Mouse (Mus musculus) hindlimb bud, embryonic 11.5 days (tissue): ENCODE data around the gene Nalcn.

ENCODE experiments used
- DNase-seq: peaks from one replicate; pipeline ENCODE4 v3.0.0-alpha.2; 2012; ENCODE audit warnings: low read depth, low spot score; ENCODE audit errors: extremely low spot score

Nalcn gene

DNA sequence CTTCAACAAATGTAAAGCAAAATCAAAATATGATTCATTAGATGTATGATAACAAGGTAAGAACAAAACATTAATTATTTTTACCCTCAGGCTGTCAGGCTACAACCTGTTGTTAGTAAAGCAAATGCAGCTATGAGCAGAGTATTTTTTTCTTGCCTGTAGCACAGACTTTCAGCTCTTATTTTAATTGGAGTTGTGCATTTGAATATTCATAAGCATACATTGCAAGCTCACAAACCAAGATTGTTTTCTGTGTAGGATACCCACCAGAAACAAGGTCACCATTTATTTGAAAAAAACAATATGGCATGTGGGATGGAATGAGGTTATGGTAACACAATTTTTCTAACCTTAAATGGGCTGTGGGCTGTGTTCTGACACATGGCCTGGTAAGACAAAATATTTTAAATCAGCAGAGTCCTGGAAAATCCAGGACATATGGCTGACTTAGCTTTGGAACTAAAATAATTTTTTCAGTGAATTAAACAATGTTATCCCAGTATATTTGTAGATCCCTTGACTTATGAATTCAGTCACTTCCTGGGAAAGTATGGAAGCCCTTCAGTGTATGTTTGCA is 394.2 kb downstream of the Nalcn start:
- no peak for DNase-seq
